Mouse (Mus musculus) embryonic facial prominence, embryonic 10.5 days (tissue): Measurements from ENCODE around the gene Flot2. TPM values are rescaled to one million over a fixed set of nuclear protein-coding genes. Genes with fewer than 3 reads are reported as not detected.
"Not testable (repeated sequence)": the region's sequence is repeated elsewhere in the genome, so short reads cannot be mapped to it uniquely, and the experiment has no call there.

ENCODE experiments used
- DNase-seq: peaks from one replicate; pipeline ENCODE4 v3.0.0-alpha.2; 2017; ENCODE audit warnings: low spot score
- H3K27ac ChIP-seq: fragments of 300-500 bp; sonication (generic); replicated peaks from 2 replicates; pipeline ENCODE4 v1.5.1; 2016; ENCODE audit warnings: mild to moderate bottlenecking
- H3K27me3 ChIP-seq: fragments of 300-500 bp; sonication (generic); replicated peaks from 2 replicates; pipeline ENCODE4 v1.6.1; 2016; ENCODE audit warnings: low read depth, mild to moderate bottlenecking; ENCODE audit not compliant: poor library complexity, severe bottlenecking
- H3K36me3 ChIP-seq: fragments of 300-500 bp; sonication (generic); replicated peaks from 2 replicates; pipeline ENCODE4 v1.6.1; 2016; ENCODE audit warnings: mild to moderate bottlenecking, moderate library complexity
- H3K4me1 ChIP-seq: fragments of 300-500 bp; sonication (generic); 2 replicates; pipeline ENCODE4 v1.6.1; 2016
- H3K4me3 ChIP-seq: fragments of 300-500 bp; sonication (generic); 2 replicates; pipeline ENCODE4 v1.5.1; 2016; ENCODE audit warnings: mild to moderate bottlenecking, moderate library complexity
- H3K9me3 ChIP-seq: fragments of 300-500 bp; sonication (generic); 2 replicates; pipeline ENCODE4 v1.6.1; 2016; ENCODE audit warnings: mild to moderate bottlenecking
- WGBS: fragments of 180-500 bp; shearing (Covaris S2); methylation state at CpG from one replicate; pipeline ENCODE4 v1.1.7; 2016; 5-methylcytosine and 5-hydroxymethylcytosine counted together
- polyA plus RNA-seq: library from polyadenylated mRNA; unstranded; fragments of >200 nt; fragmentation: Nextera tagmentation; extraction: Ambion mirVana; gene quantifications from 2 replicates; pipeline ENCODE4 v1.2.1, GENCODE M21; 2016

Flot2 gene
- polyA plus RNA-seq, 1 experiment from 2014 or later: 57.8 TPM

DNA sequence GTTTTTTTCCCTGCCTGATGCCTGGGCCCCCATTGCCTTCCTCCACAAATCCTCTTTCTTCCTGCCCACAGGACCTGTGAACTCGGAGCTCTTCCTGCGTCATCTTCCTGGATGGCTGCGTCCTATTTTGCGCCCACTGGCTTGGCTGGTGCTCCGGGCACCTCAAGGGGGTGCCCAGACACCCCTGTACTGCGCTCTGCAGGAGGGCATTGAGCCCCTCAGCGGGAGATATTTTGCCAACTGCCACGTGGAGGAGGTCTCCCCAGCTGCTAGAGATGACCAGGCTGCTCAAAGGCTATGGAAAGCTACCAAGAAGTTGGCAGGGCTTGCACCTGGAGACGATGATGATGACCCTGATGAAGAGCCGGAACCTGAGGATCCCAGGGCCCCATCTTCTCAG is 940 bp upstream of the Flot2 start:
- Histone ChIP-seq H3K27me3 (no peaks in the 10 kb centered on the region), H3K4me3 (peak overlapping the region; percentile 90; the same call in 1 of the 2 replicates), H3K4me1 (peaks cover 44% of the 10 kb centered on the region)

GRCm38 (mm10) chr11:78040878-78041277 is 3.1 kb downstream of the Flot2 start:
- no peak for DNase-seq
- WGBS: 72% methylated on average over 2 of the region's 2 CpGs
- Histone ChIP-seq H3K4me3 (no peak overlapping the region), H3K9me3 (peaks cover 4% of the 10 kb centered on the region; the same call in 1 of the 2 replicates), H3K36me3 (peaks cover 53% of the 10 kb centered on the region), H3K27me3 (no peaks in the 10 kb centered on the region), H3K27ac (no peak overlapping the region), H3K4me1 (peaks cover 33% of the 10 kb centered on the region)

More for the DNA sequence above, 940 bp upstream of the Flot2 start:
- 82% methylated on average over 10 of the region's 10 CpGs for WGBS
- Histone ChIP-seq H3K27ac (0 out of 2 replicates have a peak overlapping the region, but pooled peaks have one; percentile 92), H3K36me3 (peaks cover 46% of the 10 kb centered on the region), H3K9me3 (no peaks in the 10 kb centered on the region)
- DNase-seq: no peak

- Histone ChIP-seq H3K4me1 (peaks cover 25% of the 10 kb centered on the region), H3K36me3 (peaks cover 58% of the 10 kb centered on the region)
- not testable (repeated sequence) for H3K27ac ChIP-seq, H3K27me3 ChIP-seq, DNase-seq, H3K4me3 ChIP-seq, H3K9me3 ChIP-seq
- WGBS: 93% methylated on average over 4 of the region's 4 CpGs
Observed at GRCm38 (mm10) chr11:78042290-78042870, 4.6 kb downstream of the Flot2 start.

- 0 out of 2 replicates have a peak, but pooled peaks cover 5% of the 10 kb centered on the region for H3K4me1 ChIP-seq
- WGBS: 86% methylated on average over 5 of the region's 5 CpGs
- no peaks in the 10 kb centered on the region for H3K27me3 ChIP-seq
- no peak for DNase-seq
- H3K36me3 ChIP-seq: peaks cover 69% of the 10 kb centered on the region
- no peak overlapping the region for H3K4me3 ChIP-seq
- peaks cover 4% of the 10 kb centered on the region; the same call in 1 of the 2 replicates for H3K9me3 ChIP-seq
- H3K27ac ChIP-seq: no peak overlapping the region
Observed at GRCm38 (mm10) chr11:78044758-78045251, 7.1 kb downstream of the Flot2 start.

GRCm38 (mm10) chr11:78048637-78049036 is 10.9 kb downstream of the Flot2 start:
- not testable (repeated sequence) for H3K9me3 ChIP-seq, DNase-seq, H3K4me1 ChIP-seq, H3K4me3 ChIP-seq, H3K27ac ChIP-seq, H3K27me3 ChIP-seq
- 87% methylated on average over 4 of the region's 4 CpGs for WGBS
- peaks cover 68% of the 10 kb centered on the region for H3K36me3 ChIP-seq

- WGBS: 94% methylated on average over 8 of the region's 8 CpGs
- H3K27ac ChIP-seq: no peak overlapping the region
- no peaks in the 10 kb centered on the region for H3K4me1 ChIP-seq
- no peak overlapping the region for H3K4me3 ChIP-seq
- no peak for DNase-seq
- H3K9me3 ChIP-seq: no peaks in the 10 kb centered on the region
- H3K36me3 ChIP-seq: peaks cover 89% of the 10 kb centered on the region
- H3K27me3 ChIP-seq: no peaks in the 10 kb centered on the region
Observed at GRCm38 (mm10) chr11:78053078-78053477, 15.3 kb downstream of the Flot2 start.

DNA sequence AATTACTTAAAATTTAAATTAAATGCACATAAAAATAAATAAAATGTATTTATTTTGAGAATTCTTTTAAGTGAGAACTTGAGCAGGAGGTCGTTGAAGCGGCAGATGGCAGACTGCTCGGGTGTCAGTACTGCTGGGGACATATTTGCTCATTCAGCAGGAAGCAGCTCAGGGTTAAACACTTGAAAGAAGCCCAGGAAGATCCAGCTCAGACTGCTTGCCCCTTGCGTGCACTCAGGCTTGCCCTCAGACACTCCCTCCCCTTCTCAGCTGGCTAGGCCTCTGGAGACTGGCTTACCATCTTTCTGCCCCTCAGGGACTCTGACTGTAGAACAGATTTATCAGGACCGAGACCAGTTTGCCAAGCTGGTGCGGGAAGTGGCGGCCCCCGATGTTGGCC is 19.2 kb downstream of the Flot2 start:
- no peak for DNase-seq
- H3K4me3 ChIP-seq: no peak overlapping the region
- no peaks in the 10 kb centered on the region for H3K9me3 ChIP-seq
- WGBS: 84% methylated on average over 8 of the region's 8 CpGs
- H3K4me1 ChIP-seq: peaks cover 3% of the 10 kb centered on the region
- no peaks in the 10 kb centered on the region for H3K27me3 ChIP-seq
- H3K36me3 ChIP-seq: peaks cover 78% of the 10 kb centered on the region
- H3K27ac ChIP-seq: no peak overlapping the region

DNA sequence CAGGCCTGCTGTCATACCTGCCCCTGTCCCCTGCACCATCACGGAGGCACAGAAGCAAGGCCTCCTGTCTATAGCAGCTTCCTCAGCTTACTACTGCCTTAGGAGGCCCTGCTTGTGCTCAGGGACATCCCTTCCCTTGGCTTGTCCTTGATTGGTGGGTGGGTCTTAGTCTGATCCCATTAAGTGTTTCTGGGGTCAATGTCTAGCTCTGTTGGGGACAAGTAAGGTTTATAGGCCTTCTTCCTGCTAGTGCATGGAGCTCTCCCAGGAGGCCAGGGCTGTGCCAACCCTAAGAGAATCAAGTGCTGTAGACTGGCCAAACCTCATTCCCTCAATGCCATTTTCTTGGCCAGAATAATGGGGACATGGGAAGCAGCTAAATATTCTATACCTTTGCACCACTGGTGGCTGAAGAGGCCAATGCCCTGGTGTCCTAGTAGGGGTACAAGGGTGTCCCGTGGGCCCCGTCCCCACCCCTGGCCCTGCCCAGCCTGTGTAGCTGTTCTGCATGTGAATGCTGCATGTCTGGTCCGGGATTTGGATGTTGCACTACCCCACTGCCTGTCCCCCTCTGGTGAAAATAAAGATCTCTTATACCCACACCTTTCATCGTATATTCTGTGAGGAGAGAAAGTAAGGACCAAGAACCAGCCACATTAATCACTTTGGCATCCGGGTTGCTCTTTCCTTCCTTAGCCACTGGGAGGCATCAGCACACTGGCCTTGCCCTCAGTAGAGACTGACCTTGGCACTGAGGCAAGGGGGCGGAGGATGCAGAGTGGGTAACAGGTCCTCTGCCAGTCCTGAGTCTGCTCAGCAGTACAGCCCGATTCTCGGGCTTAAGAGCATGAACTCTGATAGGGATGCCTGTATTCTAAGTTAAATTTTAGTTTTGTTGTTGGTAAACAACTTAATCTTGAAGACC is 22.4 kb downstream of the Flot2 start:
- H3K4me1 ChIP-seq: peaks cover 6% of the 10 kb centered on the region
- no peaks in the 10 kb centered on the region for H3K27me3 ChIP-seq
- H3K9me3 ChIP-seq: no peaks in the 10 kb centered on the region
- H3K36me3 ChIP-seq: peaks cover 49% of the 10 kb centered on the region
- DNase-seq: peak; percentile 60
- WGBS: 65% methylated on average over 9 of the region's 9 CpGs
- H3K4me3 ChIP-seq: no peak overlapping the region
- no peak overlapping the region for H3K27ac ChIP-seq

DNA sequence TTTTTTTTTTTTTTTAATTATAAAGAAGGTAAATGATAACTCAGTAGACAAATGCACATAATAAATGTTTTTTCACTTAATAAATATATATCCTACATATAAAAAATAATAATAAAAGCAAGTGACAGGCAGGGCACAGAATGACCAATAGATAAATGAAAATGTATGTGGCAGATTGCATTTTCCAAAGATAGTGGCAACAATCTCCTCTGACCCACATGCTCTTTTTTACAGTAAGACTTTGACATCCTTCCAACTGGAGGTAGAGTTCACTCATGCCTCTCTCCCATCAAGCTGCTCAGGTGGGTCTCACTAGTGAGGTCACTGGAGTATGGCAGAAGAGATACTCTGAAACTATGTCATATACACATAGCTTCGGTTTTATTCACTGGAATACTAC is 24.8 kb downstream of the Flot2 start:
- Histone ChIP-seq H3K4me3 (no peak overlapping the region), H3K4me1 (peaks cover 6% of the 10 kb centered on the region), H3K36me3 (peaks cover 25% of the 10 kb centered on the region), H3K27me3 (no peaks in the 10 kb centered on the region), H3K27ac (no peak overlapping the region), H3K9me3 (no peaks in the 10 kb centered on the region)
- WGBS: 86% methylated on average over 1 of the region's 1 CpGs
- DNase-seq: no peak

GRCm38 (mm10) chr11:78065906-78066305 is 28.2 kb downstream of the Flot2 start:
- H3K36me3 ChIP-seq: peaks cover 7% of the 10 kb centered on the region
- DNase-seq: no peak
- H3K4me1 ChIP-seq: peaks cover 6% of the 10 kb centered on the region
- no peaks in the 10 kb centered on the region for H3K27me3 ChIP-seq
- WGBS: 49% methylated on average over 2 of the region's 2 CpGs
- H3K4me3 ChIP-seq: no peak overlapping the region
- no peaks in the 10 kb centered on the region for H3K9me3 ChIP-seq
- no peak overlapping the region for H3K27ac ChIP-seq

GRCm38 (mm10) chr11:78066641-78067040 is 28.9 kb downstream of the Flot2 start:
- no peak overlapping the region for H3K27ac ChIP-seq
- peaks cover 6% of the 10 kb centered on the region for H3K4me1 ChIP-seq
- H3K9me3 ChIP-seq: no peaks in the 10 kb centered on the region
- H3K36me3 ChIP-seq: peaks cover 12% of the 10 kb centered on the region
- H3K4me3 ChIP-seq: no peak overlapping the region
- H3K27me3 ChIP-seq: no peaks in the 10 kb centered on the region
- DNase-seq: no peak
- whole genome bisulfite sequencing: 68% methylated on average over 2 of the region's 2 CpGs

DNA sequence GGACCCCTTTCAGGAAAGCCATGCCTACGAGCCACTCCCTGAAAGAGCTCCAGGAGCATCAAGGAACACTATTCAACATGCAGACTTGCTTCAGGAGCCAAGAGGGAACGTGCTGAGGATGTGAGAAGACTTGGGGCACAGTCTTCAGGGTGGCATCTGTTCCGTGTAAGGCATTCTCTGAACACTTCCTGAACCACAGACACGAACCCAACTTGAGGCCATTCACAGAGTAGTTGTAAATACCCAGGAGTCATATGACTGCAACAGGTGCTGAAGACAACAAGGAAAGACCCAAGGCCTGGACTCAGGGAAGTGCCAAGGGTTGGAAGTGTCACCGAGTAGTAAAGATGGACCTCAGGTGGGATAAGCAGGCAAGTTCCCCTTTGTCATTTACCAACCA is 29.8 kb downstream of the Flot2 start:
- Histone ChIP-seq H3K27ac (no peak overlapping the region), H3K27me3 (no peaks in the 10 kb centered on the region), H3K9me3 (no peaks in the 10 kb centered on the region), H3K4me3 (no peak overlapping the region), H3K4me1 (0 out of 2 replicates have a peak, but pooled peaks cover 1% of the 10 kb centered on the region), H3K36me3 (peaks cover 21% of the 10 kb centered on the region)
- WGBS: 74% methylated on average over 5 of the region's 5 CpGs
- DNase-seq: no peak
